7 mouse cellular contexts compared by ENCODE assay signal in genomic region chr19:47464304-47465241, GRCm38 (mm10). TPM values are rescaled to one million over a fixed set of nuclear protein-coding genes. Genes with fewer than 3 reads are reported as not detected.
A peak's percentile ranks its signal among the peaks of the same experiment; 100 is the strongest.
DNase-seq lines count a peak whose midpoint lies in the region; ATAC-seq and TF ChIP-seq lines count a peak whose summit lies in the region.

Sh3pxd2a (minus strand) TSS chr19:47464401.

- under 1% methylated on average over 45 of the region's 70 CpGs for WGBS in forebrain, embryonic 11.5 days
- 3% methylated on average over 35 of the region's 70 CpGs for WGBS in macrophage (ENCODE audit: missing documents)

- CTCF ChIA-PET in Patski (lab: Charles Lee) = interaction anchor here (0.9 to 3.5 kb wide), 6 partner anchors 9 to 270 kb away, joined by 3 to 9 read pairs (median 3); no protein-coding TSS in a partner anchor

- in situ Hi-C loops in Patski (cut with MboI; ENCODE audit: low pct_unique_long_range_greater_than_20kb) = loop anchor here (5.0 kb wide), 1 partner anchor 38 kb away; no protein-coding TSS in a partner anchor

- H3K4me3 ChIP-seq in forebrain, embryonic 11.5 days (ENCODE audit: low read depth, low read length) = peak within 1 kb of the TSS; percentile 74
- peak within 1 kb of the TSS; percentile 84 for H3K4me3 ChIP-seq in macrophage (ENCODE audit: inconsistent target)

- peak within 1 kb of the TSS; percentile 89 for H3K9ac ChIP-seq in forebrain, embryonic 11.5 days (ENCODE audit: low read length)

- DNase-seq in Patski (ENCODE audit: low read depth, low spot score) = no peak
- DNase-seq in forebrain, embryonic 11.5 days (ENCODE audit: low spot score) = peak; percentile 92
- peak; percentile 77 to 79 for DNase-seq in heart, postnatal 10 days
- peak in 1 of 2 experiments; percentile 21 for DNase-seq in layer of hippocampus, postnatal 36 days
- DNase-seq in splenic B cell, adult 2 months (ENCODE audit: low read depth, low spot score) = peak; percentile 31

- ATAC-seq in CD4-positive, CD25-positive, alpha-beta regulatory T cell, adult 4 months = peak; percentile 67
- peak; percentile 40 for ATAC-seq in Patski
- peak; percentile 92 for ATAC-seq in forebrain, embryonic 11.5 days (replicated peaks; ENCODE audit: low FRiP score)

- peak within 1 kb of the TSS; percentile 68 for H3K27ac ChIP-seq in forebrain, embryonic 11.5 days (ENCODE audit: low read depth, low read length)
- peak within 1 kb of the TSS; percentile 68 for H3K27ac ChIP-seq in macrophage

- TF ChIP-seq CTCF in Patski (IDR thresholded peaks at IDR 0.05) = peak; percentile 3

- H3K9me3 ChIP-seq in forebrain, embryonic 11.5 days (ENCODE audit: control insufficient read depth, low read length) = no peaks in the 10 kb centered on the region

- POLR2A ChIA-PET in Patski (lab: Charles Lee) = no interaction called here

- peaks cover 32% of the 10 kb centered on the region for H3K27me3 ChIP-seq in Patski
- no peaks in the 10 kb centered on the region for H3K27me3 ChIP-seq in forebrain, embryonic 11.5 days (ENCODE audit: control insufficient read depth, insufficient read depth, low read length)
- H3K27me3 ChIP-seq in splenic B cell, adult 2 months (ENCODE audit: control insufficient read depth, insufficient read depth, low read length, poor library complexity, severe bottlenecking) = no peaks in the 10 kb centered on the region

- H3K79me2 ChIP-seq in macrophage (ENCODE audit: inconsistent target) = peaks cover 39% of the 10 kb centered on the region

- intact Hi-C loops in heart, postnatal 10 days (cut with DNase I) = loop anchor here (1.0 to 10.0 kb wide), 4 partner anchors 38 to 190 kb away; no protein-coding TSS in a partner anchor

- H3K36me3 ChIP-seq in forebrain, embryonic 11.5 days (ENCODE audit: control insufficient read depth, insufficient read depth, low read length) = no peaks in the 10 kb centered on the region
- H3K36me3 ChIP-seq in macrophage (ENCODE audit: inconsistent target) = no peaks in the 10 kb centered on the region
- H3K36me3 ChIP-seq in splenic B cell, adult 2 months (ENCODE audit: control insufficient read depth, insufficient read depth, low read length, poor library complexity, severe bottlenecking) = no peaks in the 10 kb centered on the region

- peaks cover 6% of the 10 kb centered on the region; the same call in 1 of the 2 replicates for H3K4me1 ChIP-seq in forebrain, embryonic 11.5 days (replicated peaks; ENCODE audit: control insufficient read depth, insufficient read depth, low read length)

- peak within 1 kb of the TSS; percentile 91 for H3K4me2 ChIP-seq in forebrain, embryonic 11.5 days (ENCODE audit: low read depth, low read length, severe bottlenecking)

RNA-seq across cellular contexts. Expression of gene Sh3pxd2a, which starts in this region (rescaled TPM):
- 1 to 10 TPM in 1 of 2 experiments, under 1 TPM in 1; 0.60 to 1.9 TPM for polyA plus RNA-seq in CD4-positive, CD25-positive, alpha-beta regulatory T cell, adult 4 months (2017; shearing (Covaris generic))
- polyA plus RNA-seq in Patski (2021) (37.3 TPM), macrophage (2018) (7.9 to 13.4 TPM (median 8.0 TPM) in 3 replicates)
- polyA plus RNA-seq in forebrain, embryonic 11.5 days (2014; fragmentation: Nextera tagmentation; extraction: Ambion mirVana) = 5.2 and 5.4 TPM in 2 replicates
- 10 to 100 TPM; 87.9 to 93.7 TPM for total RNA-seq in heart, postnatal 10 days (2021)
- total RNA-seq in layer of hippocampus, postnatal 36 days (2021) = 10 to 100 TPM; 32.8 to 38.8 TPM
- total RNA-seq in macrophage (2018; cell fraction: chromatin; rRNA removed) = 10 to 100 TPM; 10.9 to 28.2 (median 21.6) TPM
- total RNA-seq in macrophage (2018; cell fraction: cytosol; rRNA removed) = 10 to 100 TPM in 14 of 26 experiments, 1 to 10 TPM in 12; 6.1 to 17.3 (median 11.1) TPM
- total RNA-seq in macrophage (2018; cell fraction: nucleus; rRNA removed) = 10 to 100 TPM in 25 of 26 experiments, 1 to 10 TPM in 1; 9.3 to 36.6 (median 16.3) TPM

Comparison
In these comparisons a context has a peak if more than half of its experiments do, and no peak if none do; other contexts are left out.
1. ATAC-seq: peak in every context shown above with its lines; median percentile 92 in forebrain, embryonic 11.5 days; 67 in CD4-positive, CD25-positive, alpha-beta regulatory T cell, adult 4 months; 40 in Patski.